Mouse (Mus musculus) lung, postnatal 25 days (tissue): Measurements from ENCODE around the gene Cadm1.

Experiments used
- DNase-seq: peaks from one replicate; pipeline ENCODE4 v3.0.0; 2022; ENCODE audit warnings: low spot score

The Cadm1 gene

DNA sequence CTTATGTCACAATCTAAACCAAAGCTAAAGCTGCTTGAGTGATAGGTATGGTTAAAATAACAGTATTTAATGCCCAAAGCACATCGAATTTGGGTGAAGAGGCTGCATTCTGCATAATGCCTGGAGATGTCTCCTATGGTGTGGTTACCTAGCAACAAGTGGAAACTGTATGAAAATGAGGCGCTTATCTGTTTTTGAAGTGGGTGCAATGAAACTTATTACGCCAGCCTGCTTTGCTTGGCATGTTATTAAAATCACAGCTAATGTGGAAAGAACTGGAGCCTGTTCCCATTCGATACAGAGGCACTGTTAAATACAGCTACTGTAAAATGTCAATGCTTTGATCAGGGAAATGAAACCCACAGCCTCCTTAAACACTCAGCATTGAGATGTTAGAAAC is 79.5 kb downstream of the Cadm1 start:
- DNase-seq: no peak

DNA sequence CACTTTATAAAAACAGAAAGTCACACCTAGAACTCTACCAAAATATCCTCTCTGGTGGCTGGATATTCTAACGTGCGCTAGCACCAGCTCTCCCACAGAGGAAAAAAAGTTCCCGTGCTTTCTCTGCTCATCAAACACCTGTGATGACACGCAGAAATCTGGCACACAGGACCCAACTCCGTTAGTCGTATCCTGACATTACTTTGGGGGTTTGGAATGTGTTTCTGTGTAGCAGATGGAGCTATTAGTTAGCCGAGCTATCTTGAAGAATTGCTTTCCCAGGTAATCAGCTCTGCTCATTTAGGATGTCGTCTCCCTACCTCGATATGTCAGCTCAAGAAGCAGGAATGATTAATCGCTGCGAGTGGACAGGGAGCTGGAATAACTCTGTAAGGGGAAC is 80.3 kb downstream of the Cadm1 start:
- no peak for DNase-seq

DNA sequence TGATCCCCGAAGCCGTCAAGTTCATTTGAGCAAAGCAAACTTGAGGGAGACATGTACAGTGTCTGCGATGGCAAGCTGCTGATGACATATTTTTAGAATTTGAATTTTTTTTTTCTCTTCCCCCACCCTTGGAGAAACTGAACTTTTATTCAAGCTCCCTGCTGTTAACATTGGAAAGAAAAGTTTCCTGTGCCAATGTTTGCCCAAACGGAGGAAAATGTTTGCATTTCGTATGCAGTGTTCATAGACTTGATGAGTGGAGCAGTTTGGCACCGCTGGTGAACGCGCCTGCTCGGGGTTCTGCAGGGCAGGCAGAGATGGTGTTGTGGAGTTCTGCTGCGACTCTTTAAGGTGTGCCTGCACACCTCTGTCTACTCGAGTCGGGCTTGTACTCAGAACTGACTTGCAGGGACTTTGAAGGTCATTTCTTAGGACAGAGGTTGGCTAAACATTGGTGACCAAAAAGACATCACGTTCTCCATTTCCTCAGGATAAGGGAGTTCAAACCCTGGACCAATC is 83.0 kb downstream of the Cadm1 start:
- DNase-seq: peak; percentile 18

DNA sequence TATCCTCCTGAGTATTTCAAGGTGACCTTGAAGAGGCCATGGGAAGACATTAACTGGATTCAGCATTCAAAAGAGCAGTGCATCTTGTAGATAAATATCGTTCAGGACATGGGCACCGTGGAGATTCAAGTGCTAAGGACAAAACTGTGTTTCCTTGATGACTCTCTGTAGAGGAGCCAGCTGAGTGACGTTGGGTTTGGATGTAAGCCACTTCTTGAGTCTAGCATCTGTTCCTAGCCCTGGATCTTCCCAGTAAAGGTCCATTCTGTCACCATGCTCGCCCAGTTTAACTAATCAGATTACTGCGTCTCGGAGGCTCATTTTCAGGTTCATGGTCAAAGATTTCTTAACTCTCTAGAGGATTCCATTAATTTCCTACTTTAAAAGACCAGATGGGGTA is 85.1 kb downstream of the Cadm1 start:
- no peak for DNase-seq

DNA sequence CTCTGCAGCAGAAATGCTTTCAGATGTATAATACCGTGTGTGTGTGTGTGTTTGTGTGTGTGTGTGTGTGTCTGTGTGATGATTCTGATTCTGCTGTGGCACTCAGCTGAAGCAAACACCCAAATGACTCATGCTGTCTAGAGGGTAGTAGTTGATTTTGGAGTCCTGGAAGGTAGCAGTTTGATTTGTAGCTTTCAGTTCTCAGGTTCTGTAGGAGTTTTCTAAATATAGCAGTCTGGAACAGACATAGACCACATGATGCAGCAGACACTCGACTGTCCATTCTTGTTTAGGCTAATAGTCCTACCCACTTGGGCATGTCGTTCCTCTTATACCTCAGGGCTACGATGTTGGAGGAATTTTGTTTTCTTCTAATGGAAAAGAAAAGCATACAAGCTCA is 86.4 kb downstream of the Cadm1 start:
- no peak for DNase-seq

DNA sequence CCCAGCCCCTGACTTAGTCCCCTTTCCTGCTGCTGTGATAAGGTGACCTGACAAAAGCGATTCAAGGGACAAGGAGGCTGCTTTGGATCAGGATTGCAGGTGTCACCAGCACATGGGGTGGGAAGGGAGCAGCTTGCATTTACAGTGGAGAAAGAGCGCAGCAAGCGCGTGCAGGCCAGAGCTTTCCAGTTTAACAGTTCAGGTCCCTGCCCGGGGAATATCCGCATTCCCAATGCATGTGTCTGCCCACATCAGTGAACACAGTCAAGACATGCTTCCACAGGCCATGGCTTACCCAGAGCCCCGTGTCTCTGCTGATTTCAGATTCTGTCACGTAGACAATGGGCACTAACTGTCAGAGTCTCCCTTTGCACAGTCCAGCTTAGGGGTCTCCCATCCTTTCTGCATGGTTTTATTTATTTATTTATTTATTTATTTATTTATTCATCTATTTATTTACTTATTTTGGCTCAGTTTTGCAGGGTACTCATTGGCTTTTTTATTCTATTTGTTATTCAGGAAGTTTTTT is 89.6 kb downstream of the Cadm1 start:
- no peak for DNase-seq

DNA sequence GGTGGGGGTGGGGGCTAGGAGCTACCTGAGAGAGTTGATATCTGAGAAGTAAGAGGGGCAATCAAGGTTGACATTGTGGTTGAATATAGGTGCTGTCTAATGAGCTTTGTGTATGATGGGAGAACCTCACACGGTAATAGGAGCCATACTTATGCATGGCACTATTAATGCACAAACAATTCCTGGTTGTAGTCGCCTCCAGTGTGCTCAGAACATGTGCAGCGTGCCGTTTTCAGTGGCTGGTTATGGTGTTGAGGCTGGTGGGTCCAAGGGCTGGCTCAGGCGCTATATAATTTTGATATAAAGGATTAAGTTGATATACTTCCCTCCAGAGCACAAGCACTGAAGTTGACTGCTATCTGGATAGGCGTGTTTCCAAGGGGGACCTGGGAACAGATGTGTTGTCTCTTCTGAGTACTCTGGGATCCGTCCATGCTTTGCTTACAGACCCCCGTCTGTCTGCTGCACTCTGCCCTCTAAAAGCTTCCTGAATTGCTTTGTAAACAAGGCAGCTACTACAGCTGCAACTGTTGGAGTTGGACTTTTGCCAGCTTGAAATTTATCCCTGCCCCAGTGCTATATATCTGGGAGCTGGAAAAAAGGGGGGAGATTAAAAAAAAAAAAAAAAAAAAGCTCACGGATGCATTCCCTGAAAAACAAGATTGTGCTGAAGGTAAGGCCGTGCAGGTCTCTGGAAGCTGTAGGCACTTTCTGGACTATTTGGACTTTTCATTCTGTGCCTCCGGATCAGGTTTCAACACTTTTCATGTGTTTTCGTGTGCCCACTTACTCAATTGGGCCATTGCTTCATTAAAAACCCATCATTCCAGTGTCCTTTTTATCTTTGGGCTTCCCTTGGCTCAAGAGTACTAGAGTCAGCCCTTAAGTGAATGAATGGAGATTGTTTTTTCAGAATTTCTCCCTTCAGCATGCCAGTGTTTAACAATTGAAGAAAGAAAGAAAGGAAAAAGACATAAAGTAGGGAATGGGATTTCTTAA is 93.8 kb downstream of the Cadm1 start:
- DNase-seq: peak; percentile 15

DNA sequence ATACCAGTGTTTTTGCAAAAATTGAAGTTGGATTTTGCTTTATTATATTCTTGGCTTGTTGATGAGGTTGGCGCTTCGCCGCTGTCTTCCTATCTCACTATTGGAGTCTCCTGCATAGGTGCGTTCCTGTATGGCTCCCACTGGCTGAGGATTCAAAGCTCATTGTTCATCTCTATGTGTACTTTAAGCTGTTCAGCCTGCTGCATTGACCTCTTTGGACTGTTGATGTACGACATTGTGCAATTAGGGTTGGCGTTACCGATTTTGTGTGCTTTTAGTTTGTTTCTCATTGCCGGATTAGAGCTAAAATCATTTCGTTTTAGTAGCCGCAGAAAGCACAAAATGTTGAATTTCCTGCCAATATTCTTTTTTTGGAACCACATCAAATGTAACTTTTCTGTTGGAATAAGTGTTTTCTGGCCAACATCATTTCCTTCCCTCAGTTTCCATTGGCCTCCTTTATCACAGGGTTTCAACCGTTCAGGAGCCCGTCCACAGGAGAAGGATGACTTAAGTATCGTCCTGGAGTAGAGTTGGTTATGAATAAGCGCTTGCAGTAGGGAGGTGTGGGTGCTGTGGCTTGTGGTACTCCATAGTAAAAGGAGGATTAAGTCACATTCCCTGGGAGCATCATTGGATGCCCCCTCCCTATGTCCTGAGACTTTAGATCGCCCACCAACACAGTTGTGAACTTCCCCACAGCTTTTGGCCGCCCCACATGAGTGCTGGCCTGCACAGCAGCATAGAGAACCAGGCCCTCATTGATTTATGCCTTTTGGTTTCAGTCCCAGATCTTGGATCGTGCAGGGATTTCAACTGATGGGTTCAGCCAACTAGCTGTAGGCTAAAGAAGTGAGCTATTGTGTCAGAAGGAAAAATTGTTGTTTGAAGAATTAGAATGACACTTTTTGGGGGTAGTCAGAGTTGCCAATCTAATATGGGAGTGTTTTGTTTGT is 94.9 kb downstream of the Cadm1 start:
- peak; percentile 31 for DNase-seq

DNA sequence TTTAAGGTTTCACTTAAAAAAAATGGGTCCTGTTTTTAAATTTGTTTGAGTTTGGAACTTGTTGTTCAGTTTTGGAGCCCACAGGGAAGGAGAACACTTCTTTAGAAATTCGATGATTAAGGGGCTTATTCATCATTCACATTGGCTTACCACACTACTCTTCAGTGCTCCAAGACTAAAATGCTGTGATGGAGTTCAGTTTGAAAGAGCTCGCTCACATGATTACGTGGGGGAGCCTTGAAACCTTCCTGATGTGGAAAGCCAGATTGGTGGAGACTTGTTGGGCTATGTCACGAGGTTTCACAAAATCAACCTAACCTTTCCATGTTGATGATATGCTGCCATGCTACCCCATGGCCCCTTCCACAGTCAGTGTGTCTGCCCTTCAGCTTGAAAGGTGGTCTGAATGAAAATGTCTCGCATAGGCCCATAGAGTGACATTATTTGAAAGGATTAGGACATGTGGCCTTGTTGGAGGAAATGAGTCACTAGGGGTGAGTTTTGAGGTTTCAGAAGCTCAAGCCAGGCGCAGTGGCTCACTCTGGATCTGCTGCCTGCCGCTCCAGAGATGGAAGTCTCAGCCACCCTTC is 95.7 kb downstream of the Cadm1 start:
- DNase-seq: no peak

DNA sequence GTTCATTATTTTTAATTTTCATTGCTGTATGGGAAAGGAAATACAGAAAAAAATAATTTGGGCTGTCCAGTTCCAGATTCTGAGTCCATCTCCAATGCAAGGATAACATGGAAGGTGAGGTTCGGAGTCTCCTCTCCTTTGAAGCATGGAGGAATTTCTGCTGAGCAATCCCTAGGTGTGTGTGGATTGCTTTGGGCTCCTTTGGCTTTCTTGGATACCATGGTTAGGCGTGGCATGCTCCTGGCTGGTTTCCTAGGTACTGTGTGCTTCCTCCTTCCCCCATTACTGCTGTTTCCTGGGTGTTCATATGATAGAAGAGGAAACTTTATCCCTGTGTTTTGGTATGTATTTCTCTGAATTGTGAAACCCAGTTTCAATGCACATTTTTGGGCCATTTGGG is 98.0 kb downstream of the Cadm1 start:
- no peak for DNase-seq

DNA sequence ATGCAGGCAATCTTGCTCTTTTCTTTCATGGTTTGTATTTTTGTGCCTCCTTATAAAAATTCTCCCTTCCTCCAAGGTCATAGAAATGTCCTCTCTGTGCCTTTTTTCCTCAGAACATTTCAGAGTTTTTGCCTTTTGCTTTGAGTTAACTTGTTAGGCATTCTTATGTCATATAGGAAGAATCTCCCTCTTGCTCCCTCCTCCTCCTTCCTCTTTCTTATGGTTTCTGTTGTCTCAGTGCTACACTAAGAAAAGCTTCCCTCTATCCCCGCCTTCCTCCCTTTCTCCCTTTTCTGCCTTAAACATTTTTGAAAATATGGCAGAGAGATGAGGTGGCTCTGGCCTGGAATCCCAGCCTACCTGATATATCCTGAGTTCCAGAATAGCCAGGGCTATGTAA is 98.6 kb downstream of the Cadm1 start:
- no peak for DNase-seq

DNA sequence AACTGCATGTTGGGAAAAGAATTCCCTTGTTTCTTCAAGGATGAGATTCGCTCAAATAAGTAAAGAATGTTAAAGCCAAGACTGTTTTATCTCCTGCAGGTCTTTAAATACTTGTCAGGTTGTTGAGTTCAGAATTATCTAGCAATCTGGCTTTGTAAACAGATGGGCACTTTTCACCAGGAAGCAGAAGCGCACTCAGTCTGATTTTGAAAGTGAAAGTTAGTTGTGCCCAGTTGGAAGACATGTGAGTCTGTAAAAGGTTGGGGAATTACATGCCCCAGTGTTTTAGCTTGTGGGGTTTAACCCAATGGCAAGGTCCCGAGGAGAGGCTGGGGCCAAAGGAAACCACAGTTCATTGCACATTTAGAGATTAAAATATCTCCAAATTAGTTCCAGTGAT is 104.7 kb downstream of the Cadm1 start:
- DNase-seq: peak; percentile 31

DNA sequence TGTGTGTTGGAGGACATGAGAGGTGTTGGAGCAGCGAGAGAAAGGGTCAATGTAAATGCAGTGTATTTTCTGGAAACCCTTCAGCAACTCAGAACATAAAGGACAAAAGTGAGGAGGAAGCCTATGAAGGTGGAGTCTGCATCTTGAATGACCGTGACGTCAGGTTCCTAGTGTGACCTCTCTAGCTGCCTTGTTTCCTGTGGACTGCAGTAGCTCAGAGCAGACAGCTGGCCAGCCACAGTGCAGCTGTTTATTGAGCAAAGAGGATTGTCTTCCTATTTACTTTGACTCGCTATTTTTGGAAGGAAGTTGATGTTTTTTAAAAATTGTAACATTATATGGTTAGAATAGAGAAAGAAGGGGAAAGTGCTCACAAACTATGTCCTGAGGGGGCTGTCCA is 112.7 kb downstream of the Cadm1 start:
- peak; percentile 61 for DNase-seq

DNA sequence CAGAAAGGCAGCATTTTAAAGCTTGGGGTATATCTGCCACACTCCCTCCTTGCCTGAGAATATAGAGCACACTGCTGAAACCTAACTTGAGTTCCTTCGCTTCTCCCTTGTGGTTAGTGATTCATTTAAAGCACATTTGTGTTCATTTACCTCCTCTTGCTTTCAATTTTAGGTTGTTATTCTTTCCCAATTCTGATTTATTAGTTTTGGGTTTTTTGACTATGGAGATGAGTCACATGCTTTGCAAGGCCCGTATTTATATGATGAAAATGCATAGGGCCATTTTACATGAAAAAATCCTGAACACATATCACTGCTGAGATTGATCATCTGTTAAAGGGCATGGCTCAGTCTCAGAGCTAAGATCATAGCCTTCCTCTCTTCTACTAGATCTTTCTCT is 115.1 kb downstream of the Cadm1 start:
- DNase-seq: no peak

DNA sequence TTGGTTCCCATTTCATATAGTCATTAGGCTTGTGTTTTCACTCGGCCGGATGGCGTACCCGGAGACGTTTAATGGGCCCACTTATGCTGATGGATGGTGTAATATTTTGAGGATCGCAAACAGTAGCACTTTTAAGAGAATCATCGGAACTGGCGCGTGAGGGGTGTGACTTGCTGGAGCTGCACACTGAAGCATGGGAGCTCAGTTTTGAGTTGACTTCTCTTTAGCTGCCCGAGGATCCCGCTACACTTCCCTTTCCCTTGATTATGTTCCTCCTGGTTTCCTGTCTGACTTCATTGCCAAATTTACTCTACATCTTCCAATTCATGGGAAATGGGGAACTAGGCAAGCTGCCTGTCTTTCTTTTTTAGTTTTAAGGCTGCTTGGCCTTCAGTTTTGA is 121.5 kb downstream of the Cadm1 start:
- DNase-seq: peak; percentile 28

DNA sequence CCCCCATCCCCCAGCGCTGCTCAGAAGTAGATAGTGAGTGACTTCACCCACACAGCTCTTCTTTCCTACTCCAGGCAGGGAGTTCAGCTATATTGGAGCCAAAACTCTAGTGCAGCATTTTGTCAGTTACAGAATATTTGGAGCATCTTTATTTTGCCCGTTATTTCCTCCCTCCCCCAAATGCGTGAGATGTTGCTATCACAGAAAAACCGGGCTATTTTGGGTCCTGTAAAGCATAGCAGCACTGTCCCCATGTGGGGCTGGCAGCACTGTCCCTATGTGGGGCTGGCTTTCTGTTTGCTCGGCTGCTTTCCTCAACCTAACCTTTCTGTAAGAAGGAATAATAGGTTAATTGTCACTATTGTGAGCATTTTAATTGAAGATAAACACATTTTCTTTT is 122.2 kb downstream of the Cadm1 start:
- no peak for DNase-seq

DNA sequence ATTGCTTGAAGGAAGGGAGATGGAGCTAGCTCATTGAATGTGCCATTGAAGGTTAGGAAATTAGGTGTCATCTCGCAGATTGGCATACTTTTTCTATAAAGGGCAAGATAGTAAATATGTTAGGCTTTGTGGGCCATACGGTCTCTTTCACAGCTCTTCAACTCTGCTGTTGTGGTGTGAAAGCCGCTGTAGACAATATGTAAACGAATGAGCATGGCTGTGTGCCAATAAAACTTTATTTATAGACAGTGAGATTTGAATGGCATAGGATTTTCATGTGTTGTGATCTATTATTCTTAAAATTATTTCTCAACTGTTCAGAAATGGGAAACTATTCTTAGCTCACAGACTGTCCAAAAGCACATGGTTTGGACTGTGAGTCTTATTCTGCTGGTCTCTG is 123.0 kb downstream of the Cadm1 start:
- DNase-seq: no peak

DNA sequence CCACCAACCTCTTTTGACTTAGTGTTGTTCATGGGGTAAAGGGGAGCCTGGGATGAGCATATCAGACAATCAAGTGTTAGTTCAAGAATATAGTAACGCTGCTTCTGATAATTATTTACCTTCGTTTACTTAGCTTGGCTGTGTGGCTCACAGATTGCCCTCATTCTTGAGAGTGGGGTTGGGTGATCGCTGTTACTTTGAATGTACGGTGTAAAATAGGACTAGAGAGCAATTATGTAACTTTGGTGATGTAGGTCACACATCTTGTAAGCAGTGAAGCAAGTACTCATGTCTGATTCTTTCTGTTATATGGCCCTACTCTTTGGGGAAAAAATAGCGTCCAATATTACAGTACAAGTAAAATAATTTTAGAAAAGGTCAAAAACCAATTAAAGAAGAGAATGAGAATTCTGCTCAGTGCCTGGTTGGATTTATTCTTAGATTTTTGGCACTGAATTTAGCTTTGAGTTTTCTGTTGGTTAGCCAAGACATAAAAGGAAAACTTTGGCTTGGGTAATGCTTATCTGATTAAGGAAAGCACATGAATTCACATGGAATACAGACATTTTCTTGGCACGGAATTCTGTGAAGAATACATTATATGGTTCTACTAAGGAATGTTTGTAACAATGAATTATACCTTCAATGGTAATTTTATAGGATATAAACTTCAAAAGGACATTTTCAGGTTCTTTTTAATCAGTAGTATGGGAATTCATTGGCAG is 129.6 kb downstream of the Cadm1 start:
- DNase-seq: no peak

DNA sequence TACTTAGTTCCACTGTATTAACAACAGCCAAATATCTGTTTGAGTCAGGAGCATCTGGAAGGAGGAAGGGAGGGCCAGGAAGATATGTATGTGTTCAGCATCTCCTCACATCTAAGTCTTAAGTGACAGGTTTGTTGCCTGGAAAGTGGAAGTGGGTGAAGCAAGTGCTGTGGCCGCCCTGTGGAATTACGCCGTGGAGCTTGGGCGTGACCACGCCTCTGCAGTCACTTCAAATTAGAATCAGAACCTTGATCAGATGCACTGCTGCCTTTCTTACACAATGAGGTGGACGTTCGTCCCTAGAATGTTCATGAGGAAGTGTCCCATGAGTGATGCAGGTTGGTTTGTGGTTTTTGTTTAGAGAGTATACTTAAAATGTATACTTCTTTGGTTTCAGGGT is 131.6 kb downstream of the Cadm1 start:
- DNase-seq: no peak

DNA sequence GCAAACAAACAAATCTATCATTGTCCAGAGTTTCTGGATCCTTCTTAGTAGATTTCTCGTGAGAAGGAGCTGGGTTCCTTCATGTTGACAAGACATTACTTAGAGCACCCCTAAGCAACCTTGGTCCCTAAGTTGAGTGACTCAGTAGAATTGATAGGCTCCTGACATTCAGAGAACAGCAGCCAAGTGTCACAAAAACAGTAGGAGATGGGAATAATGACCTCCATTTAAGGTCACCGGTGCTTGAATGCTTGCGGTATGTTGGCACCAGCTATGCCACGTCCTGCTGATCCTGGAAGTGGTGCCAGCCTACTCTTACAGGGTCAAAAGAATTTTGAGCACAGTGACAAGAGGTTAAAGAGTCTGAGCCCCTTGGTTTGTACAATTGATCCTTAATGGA is 139.2 kb downstream of the Cadm1 start:
- peak; percentile 35 for DNase-seq

DNA sequence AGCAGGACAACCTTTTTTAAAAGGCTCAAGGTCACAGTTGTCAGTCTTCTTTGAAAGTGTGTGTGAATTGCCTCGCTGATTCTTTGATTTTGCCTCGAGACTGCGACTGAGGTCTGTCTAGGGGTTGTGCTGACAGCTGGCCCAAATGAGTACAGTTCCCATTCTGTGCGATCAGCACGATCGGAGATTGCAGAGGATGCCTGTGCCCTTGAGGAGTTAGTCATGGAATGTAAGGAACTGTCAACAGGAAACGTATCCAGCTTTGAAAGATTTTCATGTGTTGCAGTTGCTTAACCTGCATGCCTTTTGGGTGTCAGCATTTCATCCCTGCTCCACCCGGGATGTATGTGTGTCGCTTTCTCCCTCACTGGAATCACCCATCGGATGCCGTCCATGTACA is 141.6 kb downstream of the Cadm1 start:
- no peak for DNase-seq
